Mouse (Mus musculus): ENCODE data around the gene Olfr6.
"Not testable (repeated sequence)": the region's sequence is repeated elsewhere in the genome, so short reads cannot be mapped to it uniquely, and the experiment has no call there.

The Olfr6 gene

GRCm38 (mm10) chr7:106963837-106964236 lies at the start of gene Olfr6:
Gene Olfr6 (minus strand): TSS chr7:106963937.
- no peak for DNase-seq (ENCODE audit: extremely low spot score, low read depth, low spot score)

- no peak for DNase-seq (ENCODE audit: extremely low spot score, low read depth, low spot score)
Measured at GRCm38 (mm10) chr7:107005972-107006371, 42.2 kb upstream of the Olfr6 start, which contains the start of gene Olfr2. Gene Olfr2 (minus strand): TSS chr7:107006072.

- DNase-seq (ENCODE audit: extremely low spot score, low read depth, low spot score) = no peak
Measured at GRCm38 (mm10) chr7:107004169-107004568, 40.4 kb upstream of the Olfr6 start.

- DNase-seq (ENCODE audit: extremely low spot score, low read depth, low spot score) = no peak
Measured at GRCm38 (mm10) chr7:107000798-107001197, 37.1 kb upstream of the Olfr6 start.

- DNase-seq (ENCODE audit: extremely low spot score, low read depth, low spot score) = no peak
Measured at GRCm38 (mm10) chr7:106985236-106985635, 21.5 kb upstream of the Olfr6 start.

- no peak for DNase-seq (ENCODE audit: extremely low spot score, low read depth, low spot score)
Measured at GRCm38 (mm10) chr7:106975353-106975752, 11.6 kb upstream of the Olfr6 start, which contains the start of gene Olfr711. Gene Olfr711 (minus strand): TSS chr7:106975453.

- not testable (repeated sequence) for DNase-seq (ENCODE audit: extremely low spot score, low read depth, low spot score)
Measured at GRCm38 (mm10) chr7:106967503-106967902, 3.8 kb upstream of the Olfr6 start.

GRCm38 (mm10) chr7:106948212-106948611 lies 15.5 kb downstream of the Olfr6 start, which contains the start of gene Olfr710:
Gene Olfr710 (minus strand): TSS chr7:106948312.
- DNase-seq (ENCODE audit: extremely low spot score, low read depth, low spot score) = no peak

GRCm38 (mm10) chr7:106932119-106932518 lies 31.6 kb downstream of the Olfr6 start, which contains the start of gene Olfr709-ps1:
Gene Olfr709-ps1 (minus strand): TSS chr7:106932219.
- no peak for DNase-seq (ENCODE audit: extremely low spot score, low read depth, low spot score)

GRCm38 (mm10) chr7:106920961-106921360 lies 42.8 kb downstream of the Olfr6 start:
- DNase-seq (ENCODE audit: extremely low spot score, low read depth, low spot score) = not testable (repeated sequence)

- no peak for DNase-seq (ENCODE audit: extremely low spot score, low read depth, low spot score)
Measured at GRCm38 (mm10) chr7:106907676-106908075, 56.1 kb downstream of the Olfr6 start, which contains the start of gene Olfr1532-ps1. Gene Olfr1532-ps1 (plus strand): TSS chr7:106908001.

All from hindlimb bud, embryonic 11.5 days (tissue).